Mouse (Mus musculus) kidney, postnatal 36 days (tissue): ENCODE measurements at regions not wholly inside any gene's neighbourhood (a gene's known extent, or its start where the extent isn't known, plus 50 kb on each side); places are given as distances from the start of the nearest gene placed in this dataset.

Source experiments
- DNase-seq, 2 experiments: peaks; one replicate each; pipeline ENCODE4 v3.0.0; 2021 to 2022; ENCODE audit warnings: mixed read lengths in 2 of 2

DNA sequence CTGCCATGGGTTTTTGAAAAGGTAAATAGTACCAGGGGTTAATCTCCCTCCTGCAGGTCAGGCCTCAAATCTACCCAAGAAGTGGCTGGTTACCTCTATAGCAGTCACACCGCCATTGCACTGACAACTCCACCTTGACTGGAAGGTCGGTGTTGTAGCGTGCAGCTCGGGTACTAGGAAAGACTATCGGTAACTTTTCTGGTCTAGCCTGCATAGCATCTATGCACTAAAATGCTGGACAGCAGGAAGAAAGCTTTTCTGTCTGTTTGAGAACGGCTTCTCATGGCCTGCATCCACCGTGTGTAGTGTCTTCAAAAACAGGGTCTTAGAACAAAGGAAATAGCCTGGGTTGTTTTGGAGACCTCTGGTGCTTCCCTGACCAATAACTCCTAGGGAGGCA, 88.8 kb downstream of the Bms1 start:
- DNase-seq, result no peak

- DNase-seq, result peak in 1 of 2 experiments; percentile 5
Measured at GRCm38 (mm10) chr6:118327458-118327857, 91.8 kb downstream of the Bms1 start.

DNA sequence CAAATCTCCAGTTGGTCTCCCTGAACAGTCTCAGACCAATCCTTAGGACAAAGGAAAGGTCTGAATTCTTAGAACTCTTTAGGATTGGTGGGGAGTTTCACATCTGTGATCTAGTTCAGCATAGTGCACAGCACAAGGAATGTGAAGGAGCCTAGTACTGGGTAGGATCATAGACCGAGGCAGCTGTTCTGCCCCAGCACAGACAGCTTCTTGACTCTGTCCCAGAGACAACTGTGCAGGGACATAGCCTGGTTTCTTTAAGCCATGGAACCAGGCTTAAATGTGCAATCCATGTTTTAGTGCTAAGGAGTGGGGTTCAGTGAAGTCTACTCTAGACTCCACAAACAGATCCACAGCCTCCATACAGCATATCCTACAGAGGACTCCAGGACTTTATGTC, 93.6 kb downstream of the Bms1 start:
- no peak for DNase-seq

- DNase-seq, result no peak
Measured at GRCm38 (mm10) chr6:118324559-118324958, 94.7 kb downstream of the Bms1 start.

GRCm38 (mm10) chr6:118323052-118323451, 96.2 kb downstream of the Bms1 start:
- no peak for DNase-seq

GRCm38 (mm10) chr6:118322631-118323030, 96.6 kb downstream of the Bms1 start:
- DNase-seq, result no peak

DNA sequence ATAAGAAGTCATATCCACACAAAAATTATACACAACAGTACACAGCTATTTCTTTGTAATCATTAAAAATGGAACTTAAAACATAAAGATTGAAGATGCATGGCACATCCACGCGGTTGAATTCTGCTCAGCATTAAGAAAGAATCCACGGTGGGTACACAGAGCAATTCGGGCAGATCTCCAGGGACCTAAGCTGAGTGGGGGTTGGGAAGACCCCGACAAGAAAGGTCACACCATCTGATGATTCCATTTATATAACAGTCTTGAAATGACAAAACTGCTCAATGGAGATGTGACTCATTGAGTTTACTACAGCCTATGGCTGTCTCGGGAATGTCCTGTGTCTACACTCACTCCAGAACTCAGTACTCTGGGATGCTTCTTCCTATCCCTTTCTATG, 97.2 kb downstream of the Bms1 start:
- DNase-seq, result no peak

- no peak for DNase-seq
Measured at GRCm38 (mm10) chr6:118320021-118320525, 99.2 kb downstream of the Bms1 start.

DNA sequence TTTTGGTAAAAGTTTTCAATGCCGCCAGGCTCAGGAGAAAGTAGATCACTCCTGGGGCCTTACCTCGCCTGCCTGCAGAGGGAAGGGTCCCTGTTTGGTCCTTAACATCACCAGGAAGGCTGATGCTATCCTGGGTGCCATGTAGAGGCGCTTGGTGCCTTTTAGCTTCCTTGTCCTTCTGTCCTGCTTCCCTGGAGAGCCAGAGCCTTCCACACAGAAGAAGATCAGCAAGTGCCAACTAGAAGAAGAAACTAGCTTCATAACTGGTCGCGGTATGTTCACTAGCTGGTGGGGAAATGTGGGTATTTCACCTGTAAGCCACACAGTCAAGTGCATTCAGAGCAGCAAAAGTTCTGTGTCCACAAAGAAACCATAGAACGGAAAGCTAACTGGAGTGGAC, 103.4 kb downstream of the Bms1 start:
- no peak for DNase-seq

- DNase-seq, result peak in 1 of 2 experiments; percentile 3
Measured at GRCm38 (mm10) chr6:118314941-118315687, 104.2 kb downstream of the Bms1 start.

- DNase-seq, result no peak
Measured at GRCm38 (mm10) chr6:118311081-118311480, 108.2 kb downstream of the Bms1 start.

DNA sequence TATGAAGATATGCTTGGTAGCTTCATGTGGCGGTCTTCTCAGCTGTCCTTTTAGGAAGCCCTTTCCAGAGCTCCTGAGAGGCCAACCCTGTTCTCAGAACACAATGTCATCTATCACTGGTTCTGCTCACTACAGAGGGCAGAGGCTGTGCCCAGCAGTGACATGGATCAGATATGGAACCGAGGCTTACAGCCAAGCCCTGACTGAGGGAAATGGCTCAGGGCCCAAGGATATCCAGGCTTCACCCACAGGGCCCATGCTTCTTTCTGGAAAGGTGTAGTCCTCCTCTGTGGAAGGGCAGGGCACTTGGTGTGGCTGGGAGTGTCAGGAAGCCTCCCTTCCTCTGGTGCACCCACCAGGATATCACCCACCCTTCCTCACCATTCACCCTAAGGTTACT, 109.4 kb downstream of the Bms1 start:
- DNase-seq, result peak in 1 of 2 experiments; percentile 6

DNA sequence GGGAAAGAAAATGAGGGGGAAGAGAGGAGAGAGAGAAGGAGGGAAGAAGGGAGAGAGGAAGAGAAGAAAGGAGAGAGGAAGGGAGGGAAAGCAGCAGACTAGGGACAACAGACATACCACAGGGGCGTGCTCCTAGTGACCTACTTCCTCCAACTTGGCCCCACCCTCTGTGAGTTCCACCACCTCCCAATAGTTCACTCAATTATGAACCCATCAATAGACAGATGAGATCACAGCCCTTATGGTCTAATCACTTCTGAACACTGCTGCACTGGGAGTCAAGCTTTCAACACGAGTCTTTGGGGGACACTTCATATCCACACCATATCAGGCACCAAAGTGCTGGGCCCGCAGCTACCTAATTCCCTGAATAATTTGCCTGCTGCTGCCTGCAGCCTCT, 110.7 kb downstream of the Bms1 start:
- no peak for DNase-seq

DNA sequence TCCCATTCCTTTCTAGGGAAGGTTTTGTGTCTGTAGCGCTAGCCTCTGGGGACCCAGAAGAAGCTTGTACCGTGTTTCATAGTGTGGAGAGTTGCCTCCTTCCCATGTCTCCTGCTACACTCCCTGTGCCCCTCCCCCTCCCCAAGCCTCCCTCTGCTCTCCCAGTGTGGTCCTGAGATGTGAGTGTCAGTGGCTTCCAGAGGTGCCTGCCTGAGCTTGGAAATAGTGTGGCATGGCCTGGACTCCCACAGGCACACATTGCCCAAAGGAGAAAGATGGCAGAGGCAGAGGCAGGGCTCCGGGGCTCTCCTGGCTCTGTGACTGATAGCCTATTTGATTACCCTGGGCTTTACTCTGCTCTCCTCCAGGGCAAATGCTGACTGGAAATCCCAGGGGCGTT, 110.0 kb upstream of the Ret start:
- DNase-seq, result no peak

GRCm38 (mm10) chr6:118305209-118305608, 107.7 kb upstream of the Ret start:
- no peak for DNase-seq

GRCm38 (mm10) chr6:118302783-118303350, 105.3 kb upstream of the Ret start:
- DNase-seq, result peak in 1 of 2 experiments; percentile 21

- DNase-seq, result no peak
Measured at GRCm38 (mm10) chr6:118301880-118302782, 104.6 kb upstream of the Ret start.

DNA sequence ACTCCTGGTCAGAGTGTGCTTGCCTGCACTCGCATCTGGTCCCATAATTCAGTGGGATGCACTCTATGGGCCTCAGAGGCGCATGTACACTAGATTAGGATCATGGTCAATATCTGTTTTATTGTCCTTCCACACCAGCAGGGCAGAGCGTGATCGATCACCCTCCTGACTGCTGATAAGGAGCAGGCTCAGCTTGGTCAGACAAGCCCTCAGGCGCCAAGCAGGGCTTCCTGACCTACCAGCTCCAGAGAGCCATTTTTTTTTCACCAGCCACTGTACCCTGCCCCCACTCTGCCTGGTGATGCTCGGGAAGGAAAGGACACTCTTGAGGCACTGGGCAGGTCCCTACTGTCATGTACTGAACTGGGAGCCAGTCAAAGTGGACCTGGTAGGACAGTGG, 103.3 kb upstream of the Ret start:
- DNase-seq, result no peak

- no peak for DNase-seq
Measured at GRCm38 (mm10) chr6:118297576-118297975, 100.1 kb upstream of the Ret start.

DNA sequence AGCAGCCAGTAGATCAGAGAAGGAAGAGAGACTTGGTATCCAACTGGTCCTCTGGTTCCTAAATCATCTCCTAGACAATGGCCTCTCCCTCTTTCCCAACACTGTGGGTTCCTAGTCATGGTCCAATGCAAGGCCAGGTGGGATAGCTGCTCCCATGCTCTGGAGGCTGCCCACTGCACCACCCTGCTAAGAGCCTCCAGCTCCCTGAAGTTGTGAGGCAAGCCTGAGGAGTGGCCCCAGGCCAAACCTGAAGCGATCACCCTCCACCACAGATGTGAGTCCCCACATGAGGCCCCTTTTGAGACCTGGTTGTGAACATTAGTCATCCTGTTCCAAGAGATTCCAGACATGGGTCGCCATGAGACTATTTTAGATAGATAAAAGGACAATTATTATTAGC, 96.5 kb upstream of the Ret start:
- DNase-seq, result no peak

- DNase-seq, result no peak
Measured at GRCm38 (mm10) chr6:118292928-118293327, 95.4 kb upstream of the Ret start.

- DNase-seq, result no peak
Measured at GRCm38 (mm10) chr6:118292272-118292671, 94.8 kb upstream of the Ret start.

DNA sequence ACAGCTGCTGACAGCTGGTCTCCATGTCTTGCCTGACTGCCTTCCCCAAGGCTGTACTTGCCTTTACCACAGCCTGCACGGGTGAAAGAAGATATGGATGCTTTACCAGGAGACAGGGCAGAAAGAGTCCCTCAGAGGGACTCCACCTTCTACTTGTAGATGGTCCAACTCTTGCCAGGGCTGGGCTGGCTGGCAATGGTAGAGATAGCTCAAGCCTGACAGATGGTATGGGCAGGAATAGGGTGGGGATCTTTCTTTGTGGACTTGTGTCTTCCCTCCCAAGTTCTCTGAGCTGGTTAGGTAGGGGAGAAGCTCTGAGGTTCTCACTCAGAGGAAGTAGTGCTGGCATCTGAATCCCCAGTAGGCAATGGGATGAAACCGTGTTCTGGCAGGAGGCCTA, 93.9 kb upstream of the Ret start:
- no peak for DNase-seq

DNA sequence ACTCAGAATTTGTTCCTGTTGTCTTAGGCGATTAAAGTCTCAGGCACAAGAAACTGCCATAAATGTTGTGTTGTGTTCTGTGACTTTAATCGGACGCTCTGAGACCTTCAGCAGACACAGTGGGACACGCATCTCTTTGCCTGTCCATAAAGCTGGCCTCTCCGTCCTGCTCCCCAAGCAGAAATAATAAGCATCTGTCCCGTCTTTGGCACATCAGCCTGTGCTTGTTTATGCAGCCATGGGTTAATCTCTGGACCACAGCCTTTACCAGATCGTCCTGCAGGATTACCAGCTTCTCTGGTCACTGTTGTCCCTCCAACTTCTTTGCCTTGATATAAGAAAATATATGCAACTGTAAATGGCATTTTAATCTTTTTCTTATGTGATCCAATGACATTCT, 87.7 kb upstream of the Ret start:
- no peak for DNase-seq
